Mouse (Mus musculus) activated CD4-positive, CD25-positive, alpha-beta regulatory T cell (primary cell): ENCODE measurements around the gene Zfp354c. TPM values are rescaled to one million over a fixed set of nuclear protein-coding genes. Genes with fewer than 3 reads are reported as not detected.

ENCODE experiments used
- polyA plus RNA-seq, 2 experiments: library from polyadenylated mRNA; unstranded; fragments of 100-300 nt; shearing (Covaris generic); gene quantifications; one replicate each; pipeline ENCODE4 v1.2.1; 2017

The Zfp354c gene
- polyA plus RNA-seq: 1 to 10 TPM; 1.3 to 5.0 TPM

DNA sequence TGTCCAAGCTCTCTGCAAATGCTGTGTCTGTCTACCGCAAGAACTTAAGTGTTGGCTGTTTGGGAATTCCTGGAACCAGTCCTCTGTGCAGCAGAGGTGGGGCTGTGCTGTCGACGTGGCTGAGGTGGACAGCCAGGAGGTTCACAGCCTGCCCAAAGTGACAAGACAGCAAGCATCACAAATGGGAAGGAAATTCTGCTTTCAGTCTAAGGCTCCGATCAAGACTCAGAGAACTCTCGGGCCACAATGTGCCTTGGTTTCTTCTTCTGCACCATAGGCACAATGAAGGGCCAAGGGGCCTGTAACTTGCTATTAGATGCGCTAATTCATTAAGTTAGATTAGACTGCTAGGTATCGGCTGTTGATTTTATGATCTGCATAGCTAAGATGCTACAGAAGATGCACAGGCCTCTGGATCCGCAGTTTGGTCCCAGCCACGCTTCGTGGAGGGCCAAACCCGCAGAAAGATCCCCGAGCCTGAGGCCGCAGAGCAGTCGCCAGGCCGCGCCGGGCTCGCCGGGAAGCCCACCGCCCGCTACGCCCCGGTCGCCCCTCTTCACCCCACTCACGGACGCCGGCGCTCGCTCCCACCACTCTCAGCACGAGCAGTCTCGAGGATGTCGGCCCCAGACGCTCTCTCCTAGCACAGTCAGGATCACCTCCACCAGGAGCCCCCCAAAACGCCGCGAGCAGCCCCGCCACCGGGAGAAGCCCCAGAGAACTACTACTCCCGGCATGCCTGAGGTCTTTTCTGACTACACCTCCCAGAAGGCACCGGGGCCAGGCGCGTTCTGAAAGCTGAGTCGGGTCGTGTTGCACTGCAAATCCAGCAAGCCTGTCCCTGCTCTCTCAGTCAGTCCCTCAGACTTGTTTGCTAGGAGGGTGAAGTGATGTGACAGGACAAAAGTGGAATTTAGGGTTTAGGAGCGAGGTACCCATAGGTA lies at the start of gene Zfp354c:
Gene Zfp354c (minus strand): TSS at position 715 of the 944 bp plus-strand sequence.

DNA sequence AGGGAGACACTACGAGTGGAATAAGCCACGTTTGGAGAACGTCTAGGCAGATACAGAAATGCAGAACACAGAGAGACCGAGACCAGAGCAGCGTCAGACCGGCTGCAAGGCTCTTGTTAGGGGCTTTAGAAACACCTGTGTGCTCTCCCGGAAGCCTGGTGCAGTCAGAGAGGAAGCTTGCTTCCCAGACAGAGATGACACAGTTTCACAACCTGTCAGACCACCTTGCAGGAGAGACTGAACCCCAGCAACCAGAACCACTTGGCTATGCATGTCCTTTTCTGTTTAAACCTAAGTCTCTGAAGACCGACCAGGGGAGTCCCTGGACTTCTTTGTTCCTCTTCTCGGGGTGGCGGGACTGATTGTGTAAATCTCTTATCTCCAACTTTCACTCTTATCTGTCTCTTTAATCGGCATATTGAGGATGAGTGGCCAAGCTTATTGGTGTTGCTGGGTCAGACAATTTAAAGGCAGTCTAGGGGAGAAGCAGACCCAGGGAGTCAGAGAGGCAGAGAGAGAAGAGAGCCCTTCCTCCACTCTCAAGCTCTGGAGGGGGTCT lies 22.7 kb upstream of the Zfp354c start, which contains the start of gene Grm6:
Gene Grm6 (plus strand): TSS at position 509 of the 559 bp plus-strand sequence.

DNA sequence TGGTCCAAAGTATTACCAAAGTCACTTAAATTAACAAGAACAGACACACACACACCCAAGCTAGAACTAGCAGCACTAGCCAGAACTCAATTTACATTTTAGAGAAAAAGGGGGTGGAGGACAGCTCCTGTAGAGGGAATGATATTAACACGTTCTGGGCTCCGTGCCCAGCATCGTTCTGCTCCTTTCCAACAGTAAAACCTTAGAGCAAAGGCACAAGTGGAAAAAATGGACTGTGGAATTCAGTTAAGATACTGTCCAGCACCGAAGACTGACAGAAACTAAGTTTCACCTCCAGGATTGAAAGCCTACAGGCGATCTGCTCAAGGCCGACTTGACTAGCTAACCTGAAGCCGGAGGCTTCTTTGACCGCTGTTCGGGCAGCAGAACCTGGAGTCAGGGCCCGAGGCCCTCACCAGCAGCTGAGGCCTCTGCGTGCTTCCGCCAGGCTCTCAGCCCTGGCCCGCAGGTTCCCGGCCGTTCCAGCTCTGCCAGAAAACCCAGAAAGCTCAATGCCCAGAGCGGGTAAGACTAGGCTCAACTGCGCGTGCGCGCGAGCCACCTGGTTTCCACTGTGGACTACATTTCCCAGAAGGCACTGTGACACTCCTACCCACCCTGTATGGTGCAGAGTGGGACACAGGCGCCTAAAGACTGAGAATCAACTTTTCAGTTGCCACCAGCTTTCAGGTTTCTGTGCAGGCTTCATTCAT lies 13.7 kb upstream of the Zfp354c start, which contains the start of gene Zfp879:
Gene Zfp879 (minus strand): TSS at position 530 of the 713 bp plus-strand sequence.

Other genes starting within 250 kb of the Zfp354c start
- gene Adamts2, start 225.6 kb downstream of the Zfp354c start, polyA plus RNA-seq: under 1 TPM in 1 of 2 experiments, not detected in 1; 0.28 TPM
- under 1 TPM in 1 of 2 experiments, not detected in 1; 0.88 TPM for gene Zfp879, start 13.8 kb upstream of the Zfp354c start, polyA plus RNA-seq
- gene Grm6, start 23.0 kb upstream of the Zfp354c start, polyA plus RNA-seq: under 1 TPM in 1 of 2 experiments, not detected in 1; 0.32 TPM
- not detected for gene Zfp454, start 59.9 kb upstream of the Zfp354c start, polyA plus RNA-seq
- 1 to 10 TPM in 1 of 2 experiments, under 1 TPM in 1; 0.33 to 1.5 TPM for gene Zfp2, start 88.4 kb upstream of the Zfp354c start, polyA plus RNA-seq
- gene Zfp354b, start 103.9 kb upstream of the Zfp354c start, polyA plus RNA-seq: under 1 TPM in 1 of 2 experiments, not detected in 1; 0.66 TPM
- gene 4933414I15Rik, start 116.0 kb upstream of the Zfp354c start, polyA plus RNA-seq: under 1 TPM in 1 of 2 experiments, not detected in 1; 0.41 TPM
- not detected for gene Prop1, start 126.0 kb upstream of the Zfp354c start, polyA plus RNA-seq
- gene Olfr1378, start 138.8 kb upstream of the Zfp354c start, polyA plus RNA-seq: not detected
- gene Olfr1377, start 154.2 kb upstream of the Zfp354c start, polyA plus RNA-seq: under 1 TPM in 1 of 2 experiments, not detected in 1; 0.41 TPM
- not detected for gene Olfr51, start 175.9 kb upstream of the Zfp354c start, polyA plus RNA-seq
- under 1 TPM in 1 of 2 experiments, not detected in 1; 0.06 TPM for gene Olfr54, start 186.5 kb upstream of the Zfp354c start, polyA plus RNA-seq
- gene Olfr1375, start 220.4 kb upstream of the Zfp354c start, polyA plus RNA-seq: not detected
- not detected for gene Zfp354a, start 231.5 kb upstream of the Zfp354c start, polyA plus RNA-seq